Mouse (Mus musculus) Patski (cell line): Measurements from ENCODE around the gene Arl3. TPM values are rescaled to one million over a fixed set of nuclear protein-coding genes. Genes with fewer than 3 reads are reported as not detected.

ENCODE experiments used
- ATAC-seq: fragments of 100-300 bp; one replicate; pipeline ENCODE4 v1.8.0; 2021
- CTCF ChIA-PET: fragments of 350-600 bp; sonication (Branson Sonifier 250); formaldehyde crosslinking; loops from one replicate; lab custom pipeline; 2022; ENCODE audit warnings: inconsistent platforms; lab: Charles Lee
- POLR2A ChIA-PET: fragments of 350-600 bp; sonication (Branson Sonifier 250); formaldehyde crosslinking; loops from one replicate; lab custom pipeline; 2022; ENCODE audit warnings: antibody characterized with exemption, inconsistent platforms; lab: Charles Lee
- DNase-seq: peaks from one replicate; pipeline ENCODE4 v3.0.0-alpha.2; 2011; ENCODE audit warnings: low read depth, low spot score
- H3K27me3 ChIP-seq: fragments of 371-371 bp; one replicate; pipeline ENCODE4 v1.5.1; 2021
- CTCF ChIP-seq: fragments of 100-300 bp; IDR thresholded peaks from one replicate; pipeline ENCODE4 v1.5.1; 2021
- in situ Hi-C: fragments of 300-500 bp; cut with MboI; formaldehyde crosslinking; loops from 3 replicates; pipeline ENCODE4 v1.11.1; 2018; ENCODE audit warnings: low pct_unique_long_range_greater_than_20kb, mixed read lengths
- polyA plus RNA-seq: library from polyadenylated mRNA; unstranded; gene quantifications from one replicate; pipeline ENCODE4 v1.2.3, GENCODE M21; 2021

Gene Arl3
- polyA plus RNA-seq, 1 experiment from 2014 or later, result 187 TPM

DNA sequence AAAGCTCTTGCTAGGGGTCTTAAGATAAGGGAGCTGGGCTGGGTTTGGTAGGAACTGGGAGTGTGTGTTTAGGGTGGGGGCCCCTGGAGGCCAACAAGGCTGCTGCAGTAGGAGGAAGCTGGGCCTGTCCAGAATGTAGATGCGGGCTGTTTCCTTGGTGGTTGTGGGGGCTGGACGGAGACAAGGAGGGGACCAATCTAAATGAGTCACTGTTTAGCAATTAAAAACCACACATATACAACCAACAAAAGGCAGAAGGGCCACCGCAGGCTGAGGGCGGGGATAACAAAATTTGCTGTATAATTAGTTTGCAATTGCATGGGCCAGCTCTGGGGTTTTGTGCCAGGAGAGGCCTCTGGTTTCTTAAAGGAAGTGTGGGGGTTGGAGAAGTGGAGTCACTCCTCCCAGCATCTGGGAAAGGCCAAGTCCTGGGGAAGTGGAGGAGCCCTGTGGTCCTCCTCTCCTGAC, 68.9 kb downstream of the Arl3 start:
- POLR2A ChIA-PET, result interaction anchor here (5.3 to 19.4 kb wide), 3 partner anchors 8 to 25 kb away, joined by 36 to 388 read pairs (median 52); no protein-coding TSS in a partner anchor
- CTCF ChIA-PET, result interaction anchor here (1.2 to 8.1 kb wide), 5 partner anchors 10 to 34 kb away, joined by 4 to 73 read pairs (median 5); no protein-coding TSS in a partner anchor
- in situ Hi-C loops, result loop anchor here (5.0 kb wide), 1 partner anchor 33 kb away; no protein-coding TSS in a partner anchor
- H3K27me3 ChIP-seq, result no peaks in the 10 kb centered on the region
- TF ChIP-seq CTCF, result no peak
- no peak for DNase-seq
- no peak for ATAC-seq

DNA sequence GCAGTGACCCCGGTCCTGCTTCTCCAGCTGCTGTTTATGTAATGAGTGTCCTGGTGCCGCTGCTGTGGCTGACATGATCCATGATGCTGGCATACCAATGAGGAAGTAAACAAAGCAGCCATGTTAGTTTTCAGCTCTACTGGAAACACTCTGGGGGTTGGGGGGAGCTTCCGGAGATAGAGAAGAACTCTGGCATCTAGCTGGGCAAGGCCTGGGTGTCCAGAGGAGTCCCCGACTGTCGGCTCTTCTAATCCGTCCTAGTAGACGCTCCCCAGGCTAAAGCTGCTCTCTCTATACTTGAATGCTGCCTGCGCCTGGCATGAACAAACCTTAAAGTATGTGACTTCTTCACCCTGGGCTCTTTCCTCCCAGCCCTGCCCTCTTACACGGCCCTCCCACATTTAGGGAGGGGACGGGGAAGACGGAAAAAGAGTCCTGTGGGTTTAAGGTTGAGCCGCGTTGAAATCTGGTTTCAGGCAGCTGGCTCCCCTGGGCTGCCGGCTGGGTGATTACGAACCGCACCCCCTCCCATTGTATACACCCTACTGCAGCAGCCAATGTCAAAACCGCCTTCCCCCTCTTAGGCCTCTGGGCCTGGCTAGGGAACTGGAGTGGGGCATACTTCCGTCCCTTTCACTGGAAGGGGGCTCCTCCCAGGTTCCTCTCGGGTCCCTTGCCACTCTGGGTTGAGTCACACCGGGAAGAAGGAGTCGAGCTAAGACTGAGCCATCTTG, 69.5 kb downstream of the Arl3 start:
- no peak for TF ChIP-seq CTCF
- CTCF ChIA-PET, result interaction anchor here (1.2 to 8.1 kb wide), 5 partner anchors 11 to 35 kb away, joined by 4 to 73 read pairs (median 5); no protein-coding TSS in a partner anchor
- ATAC-seq (peak; percentile 13), DNase-seq (peak; percentile 79)
- POLR2A ChIA-PET, result interaction anchor here (0.6 to 19.4 kb wide), 9 partner anchors 9 to 88 kb away, joined by 3 to 388 read pairs (median 4); no protein-coding TSS in a partner anchor
- no peaks in the 10 kb centered on the region for H3K27me3 ChIP-seq
- in situ Hi-C loops, result loop anchor here (5.0 kb wide), 1 partner anchor 34 kb away; no protein-coding TSS in a partner anchor

DNA sequence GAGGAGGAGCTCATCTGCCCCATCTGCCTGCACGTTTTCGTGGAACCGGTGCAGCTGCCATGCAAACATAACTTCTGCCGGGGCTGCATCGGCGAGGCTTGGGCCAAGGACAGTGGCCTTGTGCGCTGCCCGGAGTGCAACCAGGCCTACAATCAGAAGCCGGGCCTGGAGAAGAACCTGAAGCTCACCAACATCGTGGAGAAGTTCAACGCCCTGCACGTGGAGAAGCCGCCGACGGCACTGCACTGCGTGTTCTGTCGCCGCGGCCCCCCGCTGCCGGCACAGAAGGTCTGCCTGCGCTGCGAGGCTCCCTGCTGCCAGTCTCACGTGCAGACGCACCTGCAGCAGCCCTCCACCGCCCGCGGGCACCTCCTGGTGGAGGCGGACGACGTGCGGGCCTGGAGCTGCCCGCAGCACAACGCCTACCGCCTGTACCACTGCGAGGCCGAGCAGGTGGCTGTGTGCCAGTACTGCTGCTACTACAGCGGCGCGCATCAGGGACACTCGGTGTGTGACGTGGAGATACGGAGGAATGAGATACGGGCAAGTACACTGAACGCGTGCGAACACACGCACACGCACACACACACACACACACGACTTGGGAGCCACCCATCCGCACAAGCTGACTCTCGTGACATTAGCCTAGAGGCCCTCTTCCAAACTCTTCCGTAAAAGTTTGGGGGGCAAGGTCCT, 70.4 kb downstream of the Arl3 start:
- no peak for TF ChIP-seq CTCF
- ChIA-PET CTCF (interaction anchor here (1.5 to 8.1 kb wide), 4 partner anchors 12 to 106 kb away, joined by 4 to 73 read pairs (median 14); partner anchors contain the start of gene Sufu), POLR2A (interaction anchor here (0.6 to 19.4 kb wide), 11 partner anchors 9 to 106 kb away, joined by 3 to 388 read pairs (median 4); partner anchors contain the start of gene Sufu)
- DNase-seq (no peak), ATAC-seq (no peak)
- in situ Hi-C loops, result loop anchor here (5.0 kb wide), 1 partner anchor 35 kb away; no protein-coding TSS in a partner anchor
- H3K27me3 ChIP-seq, result no peaks in the 10 kb centered on the region

DNA sequence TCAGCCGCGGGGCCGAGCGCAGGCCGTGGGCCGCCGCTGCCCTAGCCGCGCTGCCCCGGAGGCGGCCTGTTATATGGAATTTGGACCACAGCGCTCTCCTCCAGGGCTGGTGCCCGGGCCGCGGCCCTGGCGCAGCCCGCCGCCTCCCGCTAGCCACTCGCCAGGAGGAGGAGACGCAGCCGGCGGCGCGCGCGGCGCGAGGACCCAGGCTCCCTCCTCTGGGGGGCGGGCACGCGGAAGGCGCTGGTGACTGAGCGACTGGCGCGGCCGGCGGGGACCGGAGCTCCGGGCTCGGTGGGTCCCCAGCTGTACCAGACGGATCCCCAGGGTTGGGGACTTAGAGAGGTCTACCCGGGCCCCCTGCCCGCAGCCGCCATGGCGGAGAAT, 70.9 kb downstream of the Arl3 start:
- CTCF ChIA-PET, result interaction anchor here (1.5 to 8.1 kb wide), 3 partner anchors 18 to 106 kb away, joined by 6 to 73 read pairs (median 22); partner anchors contain the start of gene Sufu
- no peak for TF ChIP-seq CTCF
- POLR2A ChIA-PET, result interaction anchor here (1.0 to 19.4 kb wide), 8 partner anchors 10 to 105 kb away, joined by 3 to 388 read pairs (median 6); partner anchors contain the start of gene Sufu
- no peak for DNase-seq
- in situ Hi-C loops, result loop anchor here (5.0 kb wide), 1 partner anchor 35 kb away; no protein-coding TSS in a partner anchor
- no peak for ATAC-seq
- no peaks in the 10 kb centered on the region for H3K27me3 ChIP-seq

DNA sequence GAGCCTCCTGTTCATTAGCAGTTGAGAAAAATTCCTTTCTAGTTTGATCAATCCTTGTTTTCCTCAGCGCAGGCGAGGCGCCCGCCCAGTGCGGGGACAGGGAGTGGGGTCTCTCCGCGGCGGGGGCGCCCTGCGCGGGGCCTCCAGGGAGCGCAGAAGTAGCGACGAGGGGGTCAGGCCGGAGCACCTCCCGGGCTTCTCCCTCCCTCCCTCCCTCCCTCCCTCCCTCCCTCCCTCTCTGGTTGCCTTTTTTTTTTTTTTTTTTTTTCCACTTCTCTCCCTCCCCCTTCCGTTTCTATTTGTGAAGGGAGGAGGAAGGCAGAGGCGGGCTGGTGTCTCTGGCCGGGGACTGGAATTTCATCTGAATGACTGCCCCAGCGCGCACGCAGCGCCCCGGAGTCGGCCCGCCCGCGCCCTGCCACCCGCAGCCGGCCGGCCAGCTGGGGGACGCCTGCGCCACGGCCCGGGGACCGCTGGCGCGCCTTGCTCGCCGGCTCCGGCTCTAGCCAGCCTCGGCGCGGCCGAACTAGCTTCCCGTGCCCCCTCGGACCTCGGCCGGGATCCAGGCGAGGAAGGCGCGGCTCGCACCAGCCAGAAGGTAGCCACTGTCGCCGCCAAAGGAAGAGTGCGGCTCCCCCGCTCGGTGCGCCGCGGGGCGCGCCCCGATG, 71.5 kb downstream of the Arl3 start, which contains the start of gene Trim8:
Gene Trim8, plus strand, starts transcription at position 302 of the 668 bp plus-strand sequence.
- in situ Hi-C loops, result loop anchor here (5.0 kb wide), 1 partner anchor 36 kb away; no protein-coding TSS in a partner anchor
- DNase-seq, result no peak
- POLR2A ChIA-PET, result interaction anchor here (1.0 to 19.4 kb wide), 14 partner anchors 11 to 106 kb away, joined by 3 to 388 read pairs (median 8); partner anchors contain the start of genes Actr1a and Sufu

DNA sequence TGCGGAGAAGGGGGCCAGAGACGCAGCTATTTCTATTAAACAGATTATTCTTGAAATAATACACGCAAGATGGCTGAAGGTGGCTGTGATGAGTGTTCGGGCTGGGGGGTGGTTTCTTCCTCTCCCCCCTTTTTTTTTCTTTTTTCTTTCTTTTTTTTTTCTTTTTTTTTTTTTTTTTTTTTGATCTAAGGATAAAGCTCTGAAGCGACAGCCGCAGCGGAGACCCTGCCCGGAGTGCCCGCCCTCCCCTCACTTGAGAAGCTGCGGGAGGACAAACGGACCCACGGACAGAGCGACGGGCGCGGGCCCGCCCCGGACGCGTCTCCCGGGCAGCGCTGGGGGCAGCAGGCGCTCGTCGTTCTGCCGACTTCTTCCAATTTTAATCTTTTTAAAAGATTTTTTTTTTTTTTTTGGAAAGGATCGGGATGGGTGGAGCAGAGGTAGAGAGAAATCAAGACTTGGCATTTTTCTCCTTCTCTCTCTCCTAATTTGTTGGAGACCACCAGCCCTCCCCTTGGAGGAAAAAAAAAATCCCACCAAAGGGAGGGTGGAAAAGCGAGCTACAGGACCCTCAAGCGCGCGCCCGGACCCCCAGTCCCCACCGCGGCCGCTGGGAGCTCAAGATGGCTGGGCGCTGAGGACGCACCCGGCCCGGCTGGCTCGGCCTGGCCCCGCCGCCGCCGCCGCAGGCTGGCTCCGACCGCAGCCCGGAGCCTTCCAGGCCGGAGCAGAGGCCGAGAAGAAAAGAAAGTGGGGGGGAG, 72.2 kb downstream of the Arl3 start:
- CTCF ChIA-PET, result interaction anchor here (0.8 to 8.1 kb wide), 4 partner anchors 8 to 30 kb away, joined by 4 to 73 read pairs (median 14); no protein-coding TSS in a partner anchor
- TF ChIP-seq CTCF, result no peak
- POLR2A ChIA-PET, result interaction anchor here (0.6 to 19.4 kb wide), 25 partner anchors 11 to 280 kb away, joined by 3 to 388 read pairs (median 5); partner anchors contain the start of genes Actr1a and Sufu
- no peaks in the 10 kb centered on the region for H3K27me3 ChIP-seq
- ATAC-seq, result peak; percentile 1
- no peak for DNase-seq
- in situ Hi-C loops, result loop anchor here (5.0 kb wide), 1 partner anchor 37 kb away; no protein-coding TSS in a partner anchor

More for the DNA sequence above, 71.5 kb downstream of the Arl3 start, which contains the start of gene Trim8:
- CTCF ChIA-PET, result interaction anchor here (1.5 to 8.1 kb wide), 3 partner anchors 18 to 105 kb away, joined by 6 to 73 read pairs (median 22); partner anchors contain the start of gene Sufu
- H3K27me3 ChIP-seq, result no peaks in the 10 kb centered on the region
- no peak for TF ChIP-seq CTCF
- peak; percentile 8 for ATAC-seq

DNA sequence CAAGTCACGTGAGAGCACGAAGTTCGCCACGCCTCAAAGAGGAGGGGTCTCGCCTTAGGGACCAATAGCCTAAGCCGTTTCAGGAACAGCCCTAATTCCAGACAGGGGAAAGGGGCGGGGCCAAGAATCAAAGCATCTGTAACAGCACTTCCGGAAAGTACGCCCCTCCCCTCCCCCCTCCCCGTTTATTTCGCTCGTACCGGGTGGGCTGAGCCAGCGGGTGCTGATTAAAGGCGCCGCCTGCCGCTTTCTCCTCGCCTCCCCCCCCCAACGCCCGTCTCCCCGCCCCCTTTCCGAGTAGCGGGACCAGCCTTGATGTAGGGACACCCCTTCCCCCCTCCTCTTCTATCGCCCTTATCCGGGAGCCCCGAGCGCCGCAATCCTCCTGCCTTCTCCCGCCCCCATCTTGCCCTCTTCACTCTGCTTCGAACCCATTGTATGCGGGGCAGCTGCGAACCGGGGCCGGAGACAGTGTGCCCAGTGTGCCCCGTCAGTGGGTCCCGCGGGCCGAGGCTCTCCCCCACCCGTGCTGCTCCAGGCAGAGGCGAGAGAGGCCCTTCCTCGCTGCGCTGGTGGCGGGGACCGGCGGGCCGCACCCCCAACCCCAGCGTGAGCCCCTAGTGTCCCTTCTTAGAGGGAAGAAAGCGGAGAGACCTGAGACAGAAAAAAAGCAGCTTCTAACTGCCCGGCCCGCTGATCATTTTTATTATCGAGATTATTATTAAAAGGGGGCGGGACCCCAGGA, 73.0 kb downstream of the Arl3 start:
- ATAC-seq (peak; percentile 23), DNase-seq (peak; percentile 97)
- CTCF ChIA-PET, result interaction anchor here (0.8 to 8.1 kb wide), 7 partner anchors 9 to 103 kb away, joined by 3 to 73 read pairs (median 4); partner anchors contain the start of gene Sufu
- in situ Hi-C loops, result loop anchor here (5.0 kb wide), 1 partner anchor 37 kb away; no protein-coding TSS in a partner anchor
- POLR2A ChIA-PET, result interaction anchor here (0.6 to 19.4 kb wide), 21 partner anchors 11 to 123 kb away, joined by 3 to 388 read pairs (median 7); partner anchors contain the start of gene Sufu
- no peaks in the 10 kb centered on the region for H3K27me3 ChIP-seq
- TF ChIP-seq CTCF, result no peak

DNA sequence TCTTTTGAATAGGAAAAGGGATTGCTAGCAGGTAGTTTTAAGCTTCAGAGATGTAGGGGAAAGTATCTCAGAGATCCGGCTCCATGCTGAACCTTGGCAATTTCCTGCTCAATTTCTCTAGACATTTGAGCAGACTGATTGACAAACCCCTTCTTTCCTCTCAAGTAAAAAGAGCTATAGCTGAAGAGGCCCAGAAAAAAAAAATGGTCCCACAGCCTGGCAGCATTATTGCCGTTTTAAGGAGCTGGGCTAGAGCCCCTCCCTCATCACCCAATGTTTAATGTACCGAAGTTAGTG, 73.5 kb downstream of the Arl3 start:
- DNase-seq, result no peak
- TF ChIP-seq CTCF, result no peak
- ChIA-PET POLR2A (interaction anchor here (1.2 to 19.4 kb wide), 7 partner anchors 10 to 43 kb away, joined by 3 to 388 read pairs (median 8); no protein-coding TSS in a partner anchor), CTCF (interaction anchor here (1.0 to 5.6 kb wide), 5 partner anchors 10 to 103 kb away, joined by 3 to 22 read pairs (median 3); partner anchors contain the start of gene Sufu)
- ATAC-seq, result no peak
- in situ Hi-C loops, result no loop called here
- no peaks in the 10 kb centered on the region for H3K27me3 ChIP-seq
